Mouse (Mus musculus): ENCODE results near the gene BC028528.
"Not testable (repeated sequence)": the region's sequence is repeated elsewhere in the genome, so short reads cannot be mapped to it uniquely, and the experiment has no call there.

The BC028528 gene

GRCm38 (mm10) chr3:95905146-95905939 lies 13.5 kb upstream of the BC028528 start:
- no peak for DNase-seq (ENCODE audit: low spot score)

DNA sequence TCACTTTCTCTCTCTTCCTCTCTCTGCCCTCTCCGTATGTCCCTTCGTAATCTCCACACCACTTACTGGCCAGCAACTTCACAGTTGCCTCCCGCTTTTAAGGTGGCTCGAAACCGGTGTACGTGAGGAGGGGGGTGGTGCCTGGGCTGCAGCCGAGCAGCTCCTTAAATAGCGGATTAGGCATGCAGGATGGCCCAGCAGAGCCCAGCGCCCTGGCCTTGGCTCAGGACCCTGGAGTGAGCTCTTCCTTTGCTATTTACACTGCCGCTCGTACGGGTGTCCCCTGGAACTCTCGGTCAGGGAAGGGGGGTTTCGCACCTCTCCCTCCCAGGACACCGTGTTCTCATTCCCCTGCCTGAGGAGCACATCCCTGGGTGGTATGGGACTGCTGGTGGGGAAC lies 12.8 kb upstream of the BC028528 start, which contains the start of gene Car14:
Gene Car14, minus strand, starts transcription at position 124 of the 400 bp plus-strand sequence.
- DNase-seq (ENCODE audit: low spot score), result no peak

- DNase-seq (ENCODE audit: low spot score), result no peak
Measured at GRCm38 (mm10) chr3:95903753-95904502, 12.1 kb upstream of the BC028528 start.

- DNase-seq (ENCODE audit: low spot score), result no peak
Measured at GRCm38 (mm10) chr3:95902643-95903042, 10.8 kb upstream of the BC028528 start.

GRCm38 (mm10) chr3:95902373-95902625 lies 10.5 kb upstream of the BC028528 start:
- no peak for DNase-seq (ENCODE audit: low spot score)

DNA sequence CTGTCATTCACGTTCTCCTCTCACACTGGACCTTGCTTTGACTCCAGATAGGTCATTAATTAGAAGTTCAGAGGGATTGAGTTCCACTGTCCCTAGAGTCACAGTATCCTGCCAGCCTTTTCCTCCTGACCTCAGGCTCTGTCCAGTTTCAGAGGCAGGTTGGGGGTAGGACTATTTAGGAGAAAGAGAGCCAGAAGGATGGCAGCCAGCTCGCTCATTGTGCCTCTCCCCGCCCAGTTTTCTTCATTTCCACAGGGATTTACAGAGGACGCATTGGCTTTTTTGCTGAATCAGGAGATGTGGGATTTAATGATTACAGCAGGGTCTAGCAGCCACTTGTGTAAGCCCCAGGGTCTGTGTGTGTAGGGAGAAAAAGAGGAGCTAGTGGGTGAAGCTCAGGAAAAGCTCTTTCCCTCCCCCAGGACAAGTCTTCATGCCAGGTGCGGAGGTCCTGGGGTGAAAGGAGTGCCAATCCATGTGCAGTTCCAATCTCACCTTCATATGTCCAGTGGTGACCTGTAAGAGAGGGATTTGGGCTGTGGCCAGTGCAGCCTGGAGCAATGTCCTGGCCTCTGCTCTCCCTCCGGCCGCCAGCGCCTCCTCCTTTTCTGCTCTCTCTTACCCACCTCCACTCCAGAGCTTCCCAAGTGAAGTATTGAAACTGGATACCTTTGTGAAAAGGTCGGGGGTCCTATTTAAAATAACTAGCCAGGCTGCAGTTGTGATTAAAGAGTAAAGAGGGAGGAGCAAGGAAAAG lies 10.0 kb upstream of the BC028528 start:
- DNase-seq (ENCODE audit: low spot score), result no peak

- no peak for DNase-seq (ENCODE audit: low spot score)
Measured at GRCm38 (mm10) chr3:95899800-95900524, 8.2 kb upstream of the BC028528 start.

GRCm38 (mm10) chr3:95895501-95895900 lies 3.7 kb upstream of the BC028528 start:
- DNase-seq (ENCODE audit: low spot score), result not testable (repeated sequence)

- peak; percentile 54 for DNase-seq (ENCODE audit: low spot score)
Measured at GRCm38 (mm10) chr3:95894317-95895160, 2.7 kb upstream of the BC028528 start.

- DNase-seq (ENCODE audit: low spot score), result peak; percentile 85
Measured at GRCm38 (mm10) chr3:95893606-95894316, 2.0 kb upstream of the BC028528 start, which contains the start of gene Aph1a. Aph1a (plus strand) TSS chr3:95893969.

- no peak for DNase-seq (ENCODE audit: low spot score)
Measured at GRCm38 (mm10) chr3:95893126-95893525, 1.3 kb upstream of the BC028528 start.

DNA sequence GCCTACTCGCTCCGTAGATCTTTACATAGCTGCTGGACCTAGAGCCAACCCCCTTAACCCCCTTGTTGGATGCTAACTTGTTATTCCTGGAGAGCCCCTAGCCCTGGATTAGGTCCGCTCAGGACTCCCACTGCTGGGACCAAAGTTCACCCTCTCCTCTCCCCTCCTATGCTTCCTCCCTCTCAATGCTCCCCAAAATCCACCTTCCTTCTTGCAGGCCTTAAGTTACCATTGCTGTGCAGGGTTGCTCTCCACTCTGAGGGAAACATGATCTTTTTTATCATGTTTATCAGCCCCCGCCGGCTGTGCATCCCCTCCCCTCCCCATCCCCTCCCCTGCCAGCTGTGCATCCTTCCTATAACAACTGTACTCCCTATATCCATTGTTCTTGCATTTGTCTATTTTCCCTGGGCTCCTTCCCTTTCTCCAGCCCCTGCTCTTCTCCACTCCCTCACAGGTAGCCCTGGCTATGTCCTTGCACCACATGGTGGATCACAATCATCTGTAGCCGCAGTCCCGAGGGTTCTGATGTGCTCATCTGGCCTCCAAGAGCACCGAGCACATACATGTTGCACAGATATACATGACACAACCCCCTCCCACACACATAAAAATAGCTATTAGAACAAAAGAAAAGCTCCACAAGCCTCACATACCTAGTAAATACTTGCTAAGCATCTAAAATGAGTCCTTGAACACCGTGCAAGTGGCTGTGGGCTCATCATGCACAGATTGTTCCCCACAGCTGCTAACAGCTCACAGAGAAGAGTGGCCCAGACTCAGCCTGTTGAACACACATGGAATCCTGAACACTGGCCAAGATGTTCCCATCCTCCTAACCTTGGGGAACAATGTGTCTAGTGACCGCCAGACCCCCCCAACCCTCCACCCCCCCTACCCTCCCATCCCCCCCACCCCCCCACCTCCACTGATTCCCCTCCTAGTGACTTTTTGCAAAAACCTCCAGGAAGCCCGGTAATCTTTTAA lies 554 bp upstream of the BC028528 start:
- no peak for DNase-seq (ENCODE audit: low spot score)

GRCm38 (mm10) chr3:95889664-95890063 lies 2.1 kb downstream of the BC028528 start:
- DNase-seq (ENCODE audit: low spot score), result no peak

- DNase-seq (ENCODE audit: low spot score), result no peak
Measured at GRCm38 (mm10) chr3:95887596-95887995, 4.2 kb downstream of the BC028528 start.

- DNase-seq (ENCODE audit: low spot score), result no peak
Measured at GRCm38 (mm10) chr3:95884400-95884799, 7.4 kb downstream of the BC028528 start.

GRCm38 (mm10) chr3:95882816-95883425 lies 8.9 kb downstream of the BC028528 start:
- peak; percentile 65 for DNase-seq (ENCODE audit: low spot score)

GRCm38 (mm10) chr3:95881979-95882815 lies 9.6 kb downstream of the BC028528 start, which contains the start of gene Ciart:
Ciart (minus strand) TSS chr3:95882251.
- DNase-seq (ENCODE audit: low spot score), result peak; percentile 88

DNA sequence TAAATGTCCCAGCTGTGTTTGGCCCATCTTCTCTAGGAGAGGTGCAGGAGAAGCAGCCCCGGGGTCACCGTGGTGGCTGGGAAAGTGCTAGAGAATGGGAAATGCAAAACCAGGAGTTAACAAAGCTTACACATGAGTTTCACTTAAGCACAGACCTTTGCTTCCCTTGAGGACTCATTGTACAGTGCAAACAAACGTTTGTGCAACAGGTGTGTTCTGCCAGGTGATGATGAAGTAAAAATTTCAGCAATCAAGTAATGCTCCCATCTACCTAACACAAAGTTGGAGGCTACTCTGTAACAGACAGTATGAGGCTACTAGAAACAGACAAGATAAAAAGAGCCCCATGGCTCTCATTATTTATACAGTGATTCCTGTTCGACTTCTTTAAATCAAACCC lies 12.7 kb downstream of the BC028528 start:
- DNase-seq (ENCODE audit: low spot score), result no peak

Data from urinary bladder, postnatal 25 days (tissue).